Mouse (Mus musculus) ZHBTc4 (cell line): ENCODE measurements at regions not wholly inside any gene's neighbourhood (a gene's known extent, or its start where the extent isn't known, plus 50 kb on each side); places are given as distances from the start of the nearest gene placed in this dataset.
A peak's percentile ranks its signal among the peaks of the same experiment; 100 is the strongest.

Experiments used
- DNase-seq: peaks from one replicate; pipeline ENCODE4 v3.0.0-alpha.2; 2011; ENCODE audit warnings: low read depth, low spot score

- DNase-seq: peak; percentile 5
Measured at GRCm38 (mm10) chr4:83986951-83987822, 461.8 kb downstream of the Ccdc171 start.

GRCm38 (mm10) chr4:83987846-83988245, 462.5 kb downstream of the Ccdc171 start:
- DNase-seq: peak; percentile 4

DNA sequence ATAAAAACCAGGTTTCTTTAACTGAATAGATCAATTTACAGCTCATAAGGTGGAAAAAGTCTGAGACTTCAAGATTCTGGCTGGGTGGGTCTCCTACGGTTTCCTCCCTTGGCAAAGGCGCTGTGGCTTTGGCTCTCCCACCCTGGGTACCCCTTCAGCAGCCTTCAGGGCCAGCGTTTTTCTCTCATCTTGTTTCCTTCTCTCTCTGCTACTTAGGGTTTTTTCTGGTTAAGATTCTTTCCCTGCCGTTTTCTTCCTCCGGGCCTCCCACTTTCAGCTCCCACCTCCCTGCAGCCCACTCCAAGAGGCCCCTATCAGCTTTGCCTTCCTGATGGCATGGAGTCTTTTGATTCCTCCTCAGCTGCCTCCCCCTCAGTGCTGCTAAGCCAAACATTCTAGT, 463.0 kb downstream of the Ccdc171 start:
- DNase-seq: no peak

DNA sequence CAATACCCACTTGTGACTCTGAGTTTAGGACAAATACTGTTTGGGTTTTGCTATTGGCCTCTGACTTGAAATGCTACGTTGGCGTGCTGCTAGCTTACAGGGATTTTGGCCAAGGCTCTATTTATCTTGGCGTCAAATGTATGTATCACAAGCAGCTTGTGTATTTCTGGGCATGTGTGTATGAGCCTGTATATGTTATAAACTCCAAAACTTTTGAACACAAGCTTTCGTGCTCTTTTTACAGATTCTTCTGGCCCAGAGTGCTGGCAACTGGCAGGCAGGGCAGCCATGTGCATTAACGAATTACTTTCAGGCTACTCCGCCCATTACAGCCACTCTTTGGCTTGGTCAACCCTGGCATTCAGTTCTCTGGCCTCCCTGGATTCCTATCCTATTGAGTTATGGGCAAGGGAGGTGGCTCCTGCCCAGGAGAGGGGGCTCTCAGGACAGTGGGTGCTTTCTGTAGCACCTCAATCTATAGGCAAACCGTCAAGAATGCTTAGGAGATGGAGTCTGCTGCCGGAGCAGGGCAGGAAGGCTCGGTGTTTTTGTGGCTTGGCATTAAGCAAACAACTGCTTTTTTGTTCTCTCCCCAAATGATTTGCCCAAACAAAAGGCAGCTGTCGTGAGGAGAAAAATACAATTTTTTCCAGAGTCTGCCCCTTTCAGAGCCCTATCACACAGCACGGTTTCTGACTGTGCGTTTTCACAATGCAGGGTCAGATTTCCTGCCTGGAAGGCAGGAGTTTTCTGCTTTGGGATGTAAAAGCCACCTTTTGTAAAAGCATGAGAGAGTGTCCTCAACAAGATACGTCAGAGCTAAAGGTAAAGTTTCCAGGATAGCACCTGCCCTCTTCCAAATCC, 465.0 kb downstream of the Ccdc171 start:
- no peak for DNase-seq

GRCm38 (mm10) chr4:83991195-83991594, 465.9 kb downstream of the Ccdc171 start:
- no peak for DNase-seq

DNA sequence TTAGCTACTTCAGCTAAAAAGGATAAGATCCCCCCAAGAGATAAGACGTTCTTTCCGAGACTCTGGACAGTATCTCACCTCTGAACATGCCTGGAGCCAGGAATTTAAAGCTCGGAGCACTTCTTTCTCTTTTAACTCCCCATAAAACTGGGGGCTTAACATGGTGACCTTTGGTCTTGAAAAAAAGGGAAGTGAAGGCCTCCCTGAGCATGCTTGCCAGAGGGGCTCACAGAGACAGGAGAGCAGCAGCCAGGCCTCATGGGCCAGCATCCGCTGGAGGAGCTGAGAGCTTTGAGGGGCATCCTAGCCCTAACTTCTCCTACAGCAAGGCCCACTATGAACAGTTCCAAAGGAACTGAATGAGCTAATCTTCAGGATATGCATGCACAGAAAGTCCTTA, 471.7 kb downstream of the Ccdc171 start:
- DNase-seq: no peak

GRCm38 (mm10) chr4:84001645-84002044, 476.3 kb downstream of the Ccdc171 start:
- DNase-seq: no peak

DNA sequence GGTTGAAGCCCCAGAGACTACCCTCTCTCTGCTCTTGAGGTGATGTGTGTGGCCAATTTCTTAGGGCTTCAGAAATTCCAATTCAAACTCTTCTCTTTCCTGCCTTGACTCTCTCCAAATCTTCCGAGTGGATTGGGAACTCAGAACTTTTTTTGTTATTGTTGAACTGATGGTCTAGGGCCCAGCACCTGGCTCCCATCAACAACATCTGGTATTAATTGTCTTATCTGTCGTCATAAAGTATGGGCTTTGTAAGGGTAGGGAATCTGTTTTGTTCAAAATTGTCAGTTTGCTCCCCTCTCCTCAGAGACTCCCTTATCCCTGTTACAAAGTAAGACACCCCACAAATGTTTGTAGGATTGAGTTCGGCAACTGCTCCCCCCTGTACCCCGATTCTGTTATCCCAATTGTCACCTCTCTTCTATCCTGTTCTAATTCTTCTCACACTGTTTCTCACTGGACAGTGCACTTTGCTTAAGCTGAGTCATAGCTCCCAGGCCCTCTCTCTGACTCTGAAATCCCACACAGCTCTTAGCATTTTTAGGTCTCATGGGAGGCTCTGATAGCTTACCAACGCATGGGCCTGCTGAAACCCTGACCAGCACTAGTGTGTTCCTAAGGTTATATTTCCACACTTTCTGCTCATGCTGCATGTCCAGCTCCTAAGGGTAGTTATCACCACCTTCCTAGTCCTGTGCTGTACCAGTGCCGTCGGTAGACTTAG, 478.9 kb downstream of the Ccdc171 start:
- DNase-seq: no peak

- DNase-seq: no peak
Measured at GRCm38 (mm10) chr4:84004786-84005382, 479.5 kb downstream of the Ccdc171 start.

- DNase-seq: no peak
Measured at GRCm38 (mm10) chr4:84011941-84012340, 486.6 kb downstream of the Ccdc171 start.

DNA sequence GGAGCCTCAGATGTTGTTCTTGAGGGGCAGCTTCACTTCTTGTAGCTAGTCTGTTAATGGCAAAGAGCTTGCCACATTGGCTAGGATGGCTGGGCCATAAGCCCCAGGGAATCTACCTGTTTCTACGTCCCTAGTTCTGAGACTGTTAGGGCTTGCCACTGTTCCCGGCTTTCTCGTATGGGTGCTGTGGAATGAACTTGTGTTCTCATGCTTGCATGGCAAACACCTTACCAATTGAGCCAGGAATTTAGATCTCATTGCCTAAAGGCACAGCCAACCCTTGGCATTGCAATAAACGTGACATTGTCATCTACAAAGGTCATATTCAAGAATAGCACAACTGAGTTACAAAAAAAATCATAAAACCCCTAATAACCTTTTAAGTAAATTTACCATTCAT, 489.8 kb downstream of the Ccdc171 start:
- no peak for DNase-seq

DNA sequence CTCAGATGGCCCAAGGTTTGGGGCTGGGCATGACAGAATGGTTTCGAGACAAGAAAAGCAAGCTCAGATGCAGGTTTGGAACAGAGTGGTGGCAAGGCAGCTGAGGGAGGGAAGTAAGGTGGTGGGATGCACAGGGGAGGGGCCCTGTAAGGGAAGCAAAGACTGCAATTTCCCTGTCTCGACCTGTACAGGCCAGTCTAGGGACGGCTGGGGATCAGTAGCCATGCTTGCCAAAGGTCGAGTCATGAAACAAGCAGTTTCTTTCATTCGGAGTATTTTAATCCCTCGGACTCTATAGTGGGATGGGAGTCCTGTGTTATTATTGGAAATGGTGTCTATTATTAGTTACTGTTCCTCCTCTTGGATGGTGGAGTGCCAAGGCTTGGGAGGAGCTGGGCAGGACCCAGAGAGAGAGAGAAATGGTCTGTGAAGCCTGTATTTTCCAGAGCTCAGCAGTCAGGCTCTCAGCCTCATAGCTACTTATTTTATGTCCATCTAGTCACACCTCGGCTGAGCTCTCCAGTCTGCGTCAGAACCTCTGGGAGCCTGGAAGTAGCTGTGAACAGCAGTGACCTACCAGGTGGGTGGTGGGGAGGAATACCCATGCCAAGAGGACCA, 490.3 kb downstream of the Ccdc171 start:
- DNase-seq: no peak

DNA sequence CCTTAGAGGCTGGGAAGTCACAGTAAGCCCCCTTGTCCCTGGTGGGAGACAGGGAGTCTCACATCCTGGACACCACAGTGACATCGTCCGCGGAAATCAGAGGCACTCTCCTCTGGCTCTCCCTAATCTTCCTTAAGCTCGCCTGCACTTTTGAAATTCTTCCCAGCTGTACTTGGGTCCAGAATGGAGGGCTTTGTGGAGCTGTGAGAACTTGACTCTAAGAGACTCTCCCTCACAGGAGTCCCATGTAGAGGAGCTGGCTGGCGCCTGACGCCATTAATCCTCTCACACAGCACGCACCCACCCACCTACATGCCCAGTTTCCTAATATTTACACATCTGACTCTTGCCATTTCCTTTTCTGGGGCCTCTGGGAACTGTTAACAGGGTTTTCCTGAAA, 492.8 kb downstream of the Ccdc171 start:
- no peak for DNase-seq

- no peak for DNase-seq
Measured at GRCm38 (mm10) chr4:84018774-84019173, 493.4 kb downstream of the Ccdc171 start.

- DNase-seq: no peak
Measured at GRCm38 (mm10) chr4:84019500-84020255, 494.3 kb downstream of the Ccdc171 start.

GRCm38 (mm10) chr4:84020692-84021091, 495.3 kb downstream of the Ccdc171 start:
- DNase-seq: peak; percentile 90

GRCm38 (mm10) chr4:84022323-84022722, 497.0 kb downstream of the Ccdc171 start:
- no peak for DNase-seq

- DNase-seq: no peak
Measured at GRCm38 (mm10) chr4:84026144-84026543, 500.8 kb downstream of the Ccdc171 start.

DNA sequence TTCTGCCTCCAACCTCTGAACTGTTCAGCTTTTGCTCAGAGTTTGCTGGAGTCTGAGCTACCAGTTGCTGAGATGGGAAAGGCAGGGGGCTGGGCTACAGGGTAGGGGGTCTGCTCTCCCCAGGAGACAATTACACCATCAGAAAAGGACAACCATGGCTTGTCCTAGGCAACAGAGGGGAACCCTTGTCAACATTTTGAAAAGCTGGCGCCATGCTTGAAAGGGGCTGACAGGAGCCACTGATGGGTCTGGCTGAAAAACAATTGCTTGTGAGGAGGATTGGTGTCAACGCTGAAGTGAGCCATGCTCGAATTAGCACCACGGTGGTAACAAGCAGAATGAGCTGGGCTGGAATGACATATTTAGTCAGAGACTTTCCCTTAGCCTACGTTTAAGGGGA, 502.8 kb downstream of the Ccdc171 start:
- DNase-seq: no peak

DNA sequence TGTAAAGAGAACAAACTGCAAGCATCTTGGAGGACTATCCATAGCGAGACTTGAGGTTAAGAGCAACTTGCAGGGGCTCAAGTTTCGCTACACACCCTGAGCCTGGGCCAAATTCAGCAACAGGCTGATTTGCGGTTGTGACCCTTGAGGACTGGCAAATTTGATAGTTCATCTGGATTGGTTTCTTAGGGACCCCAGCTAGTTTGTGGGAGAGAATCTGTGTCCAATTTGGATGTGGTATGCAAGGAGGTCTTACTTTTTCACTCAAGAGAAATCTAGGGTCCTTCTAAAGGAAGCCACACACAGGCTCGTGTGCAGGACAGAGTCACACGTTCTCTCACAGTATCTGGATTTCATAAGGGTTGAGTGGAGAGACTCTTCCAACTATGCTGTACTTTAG, 505.6 kb downstream of the Ccdc171 start:
- no peak for DNase-seq
